Mouse (Mus musculus) intestine, embryonic 16.5 days (tissue): ENCODE data around the gene Gsdma2. TPM values are rescaled to one million over a fixed set of nuclear protein-coding genes. Genes with fewer than 3 reads are reported as not detected.
"Not testable (repeated sequence)": the region's sequence is repeated elsewhere in the genome, so short reads cannot be mapped to it uniquely, and the experiment has no call there.

ENCODE experiments used
- ATAC-seq: fragments of 200-750 bp; cut with Nextera tagmentation; 2 replicates; pipeline ENCODE4 v1.8.0; 2017; ENCODE audit warnings: moderate TSS enrichment, moderate library complexity
- H3K27ac ChIP-seq: fragments of 300-500 bp; sonication (generic); 2 replicates; pipeline ENCODE4 v1.5.1; 2014; ENCODE audit warnings: mild to moderate bottlenecking, low read length
- H3K27me3 ChIP-seq: fragments of 300-500 bp; sonication (generic); replicated peaks from 2 replicates; pipeline ENCODE4 v1.6.1; 2014; ENCODE audit warnings: low read length, control low read depth, mixed read lengths; ENCODE audit not compliant: control insufficient read depth, insufficient read depth
- H3K36me3 ChIP-seq: fragments of 300-500 bp; sonication (generic); 2 replicates; pipeline ENCODE4 v1.6.1; 2014; ENCODE audit warnings: low read length, control low read depth; ENCODE audit not compliant: control insufficient read depth, insufficient read depth
- H3K4me1 ChIP-seq: fragments of 300-500 bp; sonication (generic); 2 replicates; pipeline ENCODE4 v1.6.1; 2014; ENCODE audit warnings: low read length, control low read depth, mixed read lengths; ENCODE audit not compliant: control insufficient read depth, insufficient read depth
- H3K4me2 ChIP-seq: fragments of 300-500 bp; sonication (generic); 2 replicates; pipeline ENCODE4 v1.6.1; 2014; ENCODE audit warnings: low read depth, low read length, control low read depth
- H3K4me3 ChIP-seq: fragments of 300-500 bp; sonication (generic); 2 replicates; pipeline ENCODE4 v1.5.1; 2014; ENCODE audit warnings: mild to moderate bottlenecking, low read length
- H3K9ac ChIP-seq: fragments of 300-500 bp; sonication (generic); 2 replicates; pipeline ENCODE4 v1.6.1; 2014; ENCODE audit warnings: low read depth, low read length
- H3K9me3 ChIP-seq: fragments of 300-500 bp; sonication (generic); 2 replicates; pipeline ENCODE4 v1.6.1; 2016; ENCODE audit warnings: low read length, control low read depth; ENCODE audit not compliant: control insufficient read depth
- WGBS: fragments of 180-500 bp; shearing (Covaris S2); extraction: QIAGEN DNeasy Blood & Tissue Kit; methylation state at CpG from one replicate; pipeline ENCODE4 v1.1.7; 2014; 5-methylcytosine and 5-hydroxymethylcytosine counted together
- polyA plus RNA-seq: library from polyadenylated mRNA; unstranded; fragments of >200 nt; fragmentation: Nextera tagmentation; extraction: Ambion mirVana; gene quantifications from 2 replicates; pipeline ENCODE4 v1.2.1, GENCODE M21; 2015

Gene Gsdma2
- polyA plus RNA-seq, 1 experiment from 2014 or later, result 0.93 TPM

DNA sequence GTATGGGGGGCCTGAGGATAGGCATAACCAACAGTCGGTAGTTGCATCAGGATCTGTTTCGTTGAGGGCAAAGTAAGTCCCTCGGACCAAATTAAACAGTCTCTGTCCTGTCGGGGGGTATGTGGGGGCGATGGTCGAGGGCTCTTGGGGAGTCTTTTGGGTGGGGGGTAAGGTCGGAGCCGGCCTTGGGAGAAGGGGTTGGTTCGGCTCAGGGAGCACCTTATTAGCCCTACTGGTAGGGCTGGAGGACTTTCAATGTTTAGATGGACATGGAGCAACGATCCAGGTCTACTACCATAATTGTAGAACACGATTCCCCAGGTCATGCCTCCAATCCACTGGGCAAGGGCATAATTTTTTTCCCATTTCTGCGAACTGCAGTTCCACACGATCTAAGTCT is 25.8 kb upstream of the Gsdma2 start:
- no peak overlapping the region for H3K4me2 ChIP-seq
- H3K4me3 ChIP-seq, result no peak overlapping the region
- H3K36me3 ChIP-seq, result no peaks in the 10 kb centered on the region
- 95% methylated on average over 13 of the region's 13 CpGs for WGBS
- no peaks in the 10 kb centered on the region for H3K4me1 ChIP-seq
- ATAC-seq, result no peak
- H3K9ac ChIP-seq, result no peak overlapping the region
- no peak overlapping the region for H3K27ac ChIP-seq
- H3K27me3 ChIP-seq, result no peaks in the 10 kb centered on the region
- no peaks in the 10 kb centered on the region for H3K9me3 ChIP-seq

DNA sequence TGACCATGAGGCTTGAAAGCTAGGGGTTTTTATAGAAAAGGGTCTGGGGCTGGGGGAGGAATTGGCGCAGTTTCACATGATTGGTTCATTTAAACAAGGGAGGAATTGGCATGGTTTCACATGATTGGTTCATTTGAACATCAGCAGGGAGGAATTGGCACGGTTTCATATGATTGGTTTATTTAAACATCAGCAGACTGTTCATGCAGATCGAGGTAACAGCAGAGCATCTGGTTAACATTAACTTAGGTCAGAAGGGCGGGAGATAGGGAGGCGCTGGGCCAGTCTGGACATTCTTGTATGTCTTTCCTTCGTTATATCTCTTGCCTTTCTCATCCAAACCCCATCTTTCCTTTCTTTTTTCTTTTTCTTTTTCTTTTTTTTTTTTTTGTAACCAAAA is 22.6 kb upstream of the Gsdma2 start:
- ATAC-seq, H3K27ac ChIP-seq, H3K4me2 ChIP-seq, H3K9me3 ChIP-seq, H3K4me3 ChIP-seq, H3K36me3 ChIP-seq, H3K9ac ChIP-seq, H3K4me1 ChIP-seq, H3K27me3 ChIP-seq: not testable (repeated sequence)
- WGBS, result 82% methylated on average over 6 of the region's 6 CpGs

DNA sequence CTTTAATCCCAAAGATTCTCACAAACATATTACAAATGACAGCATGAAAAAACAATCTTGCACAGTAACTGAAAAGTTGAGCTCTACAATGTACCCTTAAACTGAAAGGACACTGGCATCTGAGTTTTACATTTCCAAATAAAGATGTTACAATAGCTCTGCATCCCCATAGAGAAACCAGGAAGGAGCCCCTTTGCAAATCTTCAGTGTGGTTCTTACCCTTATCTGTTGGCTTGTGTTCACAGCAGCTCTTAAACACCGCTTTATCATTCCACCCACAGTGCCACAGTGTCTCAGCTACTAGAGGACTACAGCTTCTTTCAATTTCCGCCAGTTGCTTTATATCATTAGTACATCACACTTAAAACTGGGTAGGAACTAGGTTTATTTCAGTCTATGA is 22.2 kb upstream of the Gsdma2 start:
- not testable (repeated sequence) for H3K9me3 ChIP-seq, H3K4me2 ChIP-seq, H3K36me3 ChIP-seq, H3K4me1 ChIP-seq, ATAC-seq, H3K27ac ChIP-seq, H3K27me3 ChIP-seq, H3K4me3 ChIP-seq, H3K9ac ChIP-seq
- 93% methylated on average over 2 of the region's 2 CpGs for WGBS

DNA sequence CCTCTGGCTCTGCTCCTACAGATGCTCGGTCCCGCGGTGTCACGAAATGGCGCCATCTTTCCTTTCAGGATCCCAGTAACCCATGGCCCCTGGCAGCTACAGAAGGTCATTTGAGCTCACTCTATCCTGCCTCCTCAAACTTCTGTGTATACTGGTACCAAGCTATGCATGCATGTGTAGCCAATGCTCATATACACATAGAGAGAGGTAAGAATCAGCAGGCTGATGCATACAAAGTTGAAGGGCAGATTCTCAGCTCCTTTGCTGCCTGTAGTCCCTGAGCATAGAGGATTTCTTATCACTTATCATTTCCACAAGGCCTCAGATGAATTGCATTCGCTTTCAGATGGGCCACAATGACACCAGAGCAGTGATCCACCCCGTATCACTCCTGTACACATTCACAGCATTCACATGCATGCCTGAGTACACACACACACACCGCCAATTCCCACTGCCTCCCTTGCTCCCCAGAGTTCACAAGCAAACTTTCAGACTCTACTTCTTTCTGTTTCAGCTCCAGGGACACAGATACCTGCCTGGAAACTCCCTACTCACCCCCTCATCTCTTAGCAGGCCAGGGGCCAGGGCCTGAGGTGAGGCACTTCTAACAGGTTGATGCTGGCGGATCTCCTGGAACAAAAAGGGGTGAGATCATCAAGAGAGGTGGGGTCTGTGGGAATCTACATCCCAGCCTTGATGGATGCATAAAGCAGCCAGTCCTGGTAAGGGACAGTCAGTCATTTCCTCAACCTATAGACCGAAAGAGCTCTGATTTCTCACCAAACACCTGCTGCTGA is 20.7 kb upstream of the Gsdma2 start, which contains the start of the genes Gm12355 and Gsdma3:
Gene Gm12355 (minus strand): TSS at position 51 of the 800 bp plus-strand sequence.
Gene Gsdma3 (plus strand): TSS at position 750 of the 800 bp plus-strand sequence.
- Histone ChIP-seq H3K9ac (no peak within 1 kb of the TSS), H3K4me2 (no peak within 1 kb of the TSS), H3K4me1 (no peaks in the 10 kb centered on the region), H3K27ac (no peak within 1 kb of the TSS), H3K36me3 (no peaks in the 10 kb centered on the region), H3K4me3 (no peak within 1 kb of the TSS), H3K27me3 (no peaks in the 10 kb centered on the region), H3K9me3 (no peaks in the 10 kb centered on the region)
- ATAC-seq, result no peak
- WGBS, result 89% methylated on average over 10 of the region's 10 CpGs

DNA sequence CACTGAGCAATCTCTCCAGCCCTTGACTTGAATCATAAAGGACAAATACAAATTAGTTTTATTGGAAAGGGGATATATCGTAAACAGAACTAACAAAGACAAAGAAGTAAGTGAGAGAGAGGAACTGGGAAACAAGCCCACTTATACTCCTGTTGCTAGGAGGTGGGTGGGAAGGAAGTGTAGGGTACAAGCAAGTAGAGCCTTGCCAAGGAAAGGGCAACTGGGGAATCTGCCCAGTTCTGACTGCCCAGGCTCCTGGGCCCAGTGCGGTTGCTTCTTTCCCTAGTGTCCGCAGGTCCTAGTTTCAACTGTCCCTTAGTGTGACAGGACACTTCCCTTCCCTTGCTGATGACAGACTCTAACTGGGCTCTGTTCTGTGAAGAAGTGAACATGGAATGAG is 17.9 kb upstream of the Gsdma2 start:
- Histone ChIP-seq H3K4me1 (no peaks in the 10 kb centered on the region), H3K4me3 (no peak overlapping the region), H3K27ac (no peak overlapping the region), H3K9ac (no peak overlapping the region), H3K36me3 (no peaks in the 10 kb centered on the region), H3K4me2 (no peak overlapping the region), H3K27me3 (no peaks in the 10 kb centered on the region), H3K9me3 (no peaks in the 10 kb centered on the region)
- WGBS, result 95% methylated on average over 3 of the region's 3 CpGs
- no peak for ATAC-seq

DNA sequence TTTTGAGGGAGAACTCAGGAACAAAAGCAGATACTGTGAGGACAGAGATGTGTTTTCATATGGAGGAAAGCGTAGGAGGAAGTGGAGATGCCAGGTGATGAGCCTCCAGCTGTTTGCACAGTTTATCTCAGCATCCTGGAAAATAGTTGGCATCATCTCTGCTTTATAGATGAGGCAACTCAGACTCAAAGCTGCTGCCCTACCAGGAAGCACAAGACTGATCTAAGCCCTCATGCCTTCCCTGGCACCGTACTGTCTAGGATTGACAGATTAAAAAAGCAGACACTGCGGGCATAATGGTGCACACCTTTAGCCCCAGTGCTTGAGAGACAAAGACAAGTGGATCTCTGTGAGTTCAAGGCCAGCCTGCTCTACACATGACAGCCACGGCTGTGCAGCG is 15.9 kb upstream of the Gsdma2 start:
- Histone ChIP-seq H3K9me3 (no peaks in the 10 kb centered on the region), H3K27me3 (no peaks in the 10 kb centered on the region), H3K4me2 (no peak overlapping the region), H3K27ac (no peak overlapping the region), H3K4me1 (no peaks in the 10 kb centered on the region), H3K9ac (no peak overlapping the region), H3K36me3 (no peaks in the 10 kb centered on the region), H3K4me3 (no peak overlapping the region)
- WGBS, result 84% methylated on average over 5 of the region's 5 CpGs
- no peak for ATAC-seq

DNA sequence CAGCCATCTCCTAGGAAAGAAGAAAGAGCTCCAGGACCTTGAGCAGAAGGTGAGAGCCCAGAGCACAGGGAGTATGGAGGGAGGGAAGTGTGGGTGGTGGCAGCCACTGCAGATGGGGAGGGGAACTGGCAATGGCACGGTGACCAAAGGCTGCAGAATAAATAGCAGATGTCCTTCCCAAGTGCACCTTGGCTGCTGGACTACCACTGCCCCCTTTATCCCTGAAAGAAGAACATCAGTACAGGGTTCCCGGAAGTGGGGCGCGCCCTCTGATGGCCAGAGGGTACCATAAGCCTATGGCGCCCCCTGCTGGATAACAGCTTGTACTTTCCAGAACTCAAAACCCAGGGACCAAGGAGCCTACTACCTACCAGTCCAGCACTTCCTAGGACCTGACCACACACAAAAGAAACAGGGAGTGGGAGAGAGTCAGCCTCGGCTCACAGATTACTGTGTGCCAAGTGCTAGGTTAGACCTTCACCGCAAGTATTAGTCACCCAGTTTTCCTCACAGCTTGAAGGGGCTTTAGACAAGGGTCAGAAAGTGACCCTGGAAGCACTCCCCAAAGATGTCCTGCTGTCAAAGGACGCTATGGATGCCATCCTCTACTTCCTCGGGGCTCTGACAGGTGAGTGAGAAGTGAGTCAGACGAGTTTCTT is 11.1 kb upstream of the Gsdma2 start:
- not testable (repeated sequence) for H3K4me1 ChIP-seq, H3K9me3 ChIP-seq, H3K27ac ChIP-seq, H3K27me3 ChIP-seq, ATAC-seq, H3K4me2 ChIP-seq, H3K36me3 ChIP-seq, H3K4me3 ChIP-seq, H3K9ac ChIP-seq
- 35% methylated on average over 10 of the region's 10 CpGs for WGBS

DNA sequence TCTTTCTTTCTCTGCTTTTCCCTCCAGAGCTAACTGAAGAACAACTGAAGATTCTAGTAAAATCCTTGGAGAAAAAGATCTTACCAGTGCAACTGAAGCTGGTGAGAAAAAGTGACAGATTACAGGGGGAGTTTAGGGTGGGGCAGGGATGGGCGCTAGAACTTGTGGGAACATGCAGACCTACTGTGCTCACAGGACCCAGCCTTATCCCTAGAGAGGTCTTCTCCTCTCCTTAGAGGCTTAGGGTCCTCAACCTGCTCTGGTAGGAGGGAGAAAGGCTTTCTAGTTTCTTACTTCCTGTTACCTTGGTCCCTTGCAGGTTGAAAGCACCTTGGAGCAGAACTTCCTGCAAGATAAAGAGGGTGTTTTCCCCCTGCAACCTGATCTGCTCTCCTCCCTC is 9.1 kb upstream of the Gsdma2 start:
- no peak for ATAC-seq
- Histone ChIP-seq H3K36me3 (no peaks in the 10 kb centered on the region), H3K9ac (no peak overlapping the region), H3K4me3 (no peak overlapping the region), H3K27ac (no peak overlapping the region), H3K9me3 (no peaks in the 10 kb centered on the region), H3K4me1 (no peaks in the 10 kb centered on the region), H3K27me3 (no peaks in the 10 kb centered on the region), H3K4me2 (no peak overlapping the region)
- WGBS, result 93% methylated on average over 1 of the region's 1 CpGs

DNA sequence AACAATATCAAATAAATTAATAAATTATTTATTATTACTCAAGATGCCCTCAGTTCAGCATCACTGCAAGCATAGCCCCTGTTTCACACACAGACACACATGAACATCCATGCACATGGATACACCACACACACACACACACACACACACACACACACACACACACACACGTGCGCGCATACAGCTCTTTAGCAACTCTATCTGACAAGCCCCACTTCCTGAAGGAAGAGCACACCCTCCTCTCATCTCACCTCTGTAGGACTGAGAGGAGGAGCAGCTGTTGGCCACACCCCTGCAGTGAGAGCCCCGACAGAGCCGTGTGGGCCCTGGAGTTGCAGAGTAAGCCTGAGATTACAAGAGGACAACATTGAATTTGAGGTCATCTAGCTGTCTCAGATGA is 6.5 kb upstream of the Gsdma2 start:
- WGBS, result 54% methylated on average over 5 of the region's 5 CpGs
- no peaks in the 10 kb centered on the region for H3K9me3 ChIP-seq
- no peaks in the 10 kb centered on the region for H3K4me1 ChIP-seq
- H3K27me3 ChIP-seq, result no peaks in the 10 kb centered on the region
- H3K4me2 ChIP-seq, result no peak overlapping the region
- H3K9ac ChIP-seq, result no peak overlapping the region
- no peaks in the 10 kb centered on the region for H3K36me3 ChIP-seq
- H3K27ac ChIP-seq, result no peak overlapping the region
- no peak overlapping the region for H3K4me3 ChIP-seq
- no peak for ATAC-seq
